Mouse (Mus musculus) ES-E14 (cell line): Measurements from ENCODE around the gene Prrc2b.

Source experiments
- CHD2 ChIP-seq: IDR thresholded peaks from 2 replicates; pipeline ENCODE4 v1.6.1; 2014; ENCODE audit warnings: mild to moderate bottlenecking, low read depth, low read length, inconsistent platforms
- HCFC1 ChIP-seq: IDR thresholded peaks from 2 replicates; pipeline ENCODE4 v1.6.1; 2012; ENCODE audit warnings: low read length, inconsistent platforms, borderline replicate concordance; ENCODE audit not compliant: insufficient read depth
- MAFK ChIP-seq: IDR thresholded peaks from 2 replicates; pipeline ENCODE4 v1.6.1; 2014; ENCODE audit warnings: mild to moderate bottlenecking, low read depth, low read length, inconsistent platforms; ENCODE audit not compliant: insufficient read depth
- ZC3H11A ChIP-seq: IDR thresholded peaks from 2 replicates; pipeline ENCODE4 v1.6.1; 2012; ENCODE audit warnings: low read depth, mild to moderate bottlenecking, inconsistent platforms, low read length, borderline replicate concordance

- no peak for TF ChIP-seq ZC3H11A
- no peak for TF ChIP-seq MAFK
- TF ChIP-seq CHD2, result no peak
- no peak for TF ChIP-seq HCFC1
Measured at GRCm38 (mm10) chr2:32200033-32200432, 49.2 kb downstream of the Prrc2b start.
